Mouse (Mus musculus) kidney, postnatal 0 days (tissue): ENCODE results near the gene Slc38a10. TPM values are rescaled to one million over a fixed set of nuclear protein-coding genes. Genes with fewer than 3 reads are reported as not detected.

Experiments
- ATAC-seq: fragments of 200-750 bp; cut with Nextera tagmentation; replicated peaks from 2 replicates; pipeline ENCODE4 v1.8.0; 2017; ENCODE audit warnings: low read depth, moderate number of reproducible peaks, moderate TSS enrichment, moderate library complexity; ENCODE audit not compliant: low FRiP score
- DNase-seq: peaks from one replicate; pipeline ENCODE4 v3.0.0-alpha.2; 2016; ENCODE audit warnings: low spot score
- H3K27ac ChIP-seq: fragments of 300-500 bp; sonication (generic); 2 replicates; pipeline ENCODE4 v1.5.1; 2014; ENCODE audit warnings: mild to moderate bottlenecking
- H3K27me3 ChIP-seq: fragments of 300-500 bp; sonication (generic); 2 replicates; pipeline ENCODE4 v1.6.1; 2014; ENCODE audit warnings: low read length, mixed read lengths; ENCODE audit not compliant: insufficient read depth
- H3K36me3 ChIP-seq: fragments of 300-500 bp; sonication (generic); 2 replicates; pipeline ENCODE4 v1.6.1; 2014; ENCODE audit warnings: low read length, mixed read lengths; ENCODE audit not compliant: insufficient read depth
- H3K4me1 ChIP-seq: fragments of 300-500 bp; sonication (generic); replicated peaks from 2 replicates; pipeline ENCODE4 v1.6.1; 2014; ENCODE audit warnings: antibody characterized with exemption, low read length, mixed read lengths; ENCODE audit not compliant: insufficient read depth
- H3K4me2 ChIP-seq: fragments of 300-500 bp; sonication (generic); 2 replicates; pipeline ENCODE4 v1.6.1; 2014; ENCODE audit warnings: mild to moderate bottlenecking, low read length, moderate library complexity, mixed read lengths
- H3K4me3 ChIP-seq: fragments of 300-500 bp; sonication (generic); replicated peaks from 2 replicates; pipeline ENCODE4 v1.5.1; 2014; ENCODE audit warnings: low read depth, low read length
- H3K9ac ChIP-seq: fragments of 300-500 bp; sonication (generic); 2 replicates; pipeline ENCODE4 v1.6.1; 2014; ENCODE audit warnings: low read depth, low read length
- H3K9me3 ChIP-seq: fragments of 300-500 bp; sonication (generic); replicated peaks from 2 replicates; pipeline ENCODE4 v1.6.1; 2016; ENCODE audit warnings: low read length, inconsistent platforms, mixed read lengths
- CTCF ChIP-seq: IDR thresholded peaks from 2 replicates; pipeline ENCODE4 v1.5.1; 2016; ENCODE audit warnings: antibody characterized with exemption, low read depth, mild to moderate bottlenecking, moderate library complexity
- WGBS: fragments of 180-500 bp; shearing (Covaris S2); extraction: QIAGEN DNeasy Blood & Tissue Kit; methylation state at CpG from one replicate; pipeline ENCODE4 v1.1.7; 2014; 5-methylcytosine and 5-hydroxymethylcytosine counted together
- polyA plus RNA-seq: library from polyadenylated mRNA; unstranded; fragments of >200 nt; fragmentation: Nextera tagmentation; extraction: Ambion mirVana; gene quantifications from 2 replicates; pipeline ENCODE4 v1.2.1, GENCODE M21; 2015

The Slc38a10 gene
- polyA plus RNA-seq, 1 experiment from 2014 or later: 94.0 TPM

- no peak overlapping the region for H3K9ac ChIP-seq
- H3K36me3 ChIP-seq: no peaks in the 10 kb centered on the region
- DNase-seq (no peak), ATAC-seq (no peak)
- no peaks in the 10 kb centered on the region for H3K9me3 ChIP-seq
- peaks cover 39% of the 10 kb centered on the region for H3K4me1 ChIP-seq
- no peak for TF ChIP-seq CTCF
- 59% methylated on average over 8 of the region's 8 CpGs for WGBS
- H3K27ac ChIP-seq: 0 out of 2 replicates have a peak overlapping the region, but pooled peaks have one; percentile 34
- H3K4me3 ChIP-seq: no peak overlapping the region
- no peak overlapping the region for H3K4me2 ChIP-seq
- no peaks in the 10 kb centered on the region for H3K27me3 ChIP-seq
Measured at GRCm38 (mm10) chr11:120148201-120148855, 2.8 kb downstream of the Slc38a10 start.

GRCm38 (mm10) chr11:120143708-120144497, 7.2 kb downstream of the Slc38a10 start:
- peak; percentile 77 for ATAC-seq
- peaks cover 40% of the 10 kb centered on the region for H3K4me1 ChIP-seq
- peak; percentile 88 for DNase-seq

GRCm38 (mm10) chr11:120142601-120143051, 8.5 kb downstream of the Slc38a10 start:
- H3K27me3 ChIP-seq: no peaks in the 10 kb centered on the region
- DNase-seq (peak; percentile 80), ATAC-seq (0 out of 2 replicates have a peak, but pooled peaks have one; percentile 14)
- no peaks in the 10 kb centered on the region for H3K36me3 ChIP-seq
- H3K9ac ChIP-seq: no peak overlapping the region
- H3K4me1 ChIP-seq: peaks cover 37% of the 10 kb centered on the region
- peak overlapping the region; percentile 76 for H3K27ac ChIP-seq
- whole genome bisulfite sequencing: 55% methylated on average over 3 of the region's 3 CpGs
- no peak overlapping the region for H3K4me3 ChIP-seq
- peak; percentile 68 for TF ChIP-seq CTCF
- H3K9me3 ChIP-seq: no peaks in the 10 kb centered on the region
- 0 out of 2 replicates have a peak overlapping the region, but pooled peaks have one; percentile 4 for H3K4me2 ChIP-seq

More at GRCm38 (mm10) chr11:120143708-120144497, 7.2 kb downstream of the Slc38a10 start:
- no peak overlapping the region for H3K4me3 ChIP-seq
- H3K36me3 ChIP-seq: no peaks in the 10 kb centered on the region
- no peaks in the 10 kb centered on the region for H3K9me3 ChIP-seq
- H3K4me2 ChIP-seq: peak overlapping the region; percentile 11; the same call in 1 of the 2 replicates
- 39% methylated on average over 13 of the region's 13 CpGs for WGBS
- 0 out of 2 replicates have a peak overlapping the region, but pooled peaks have one; percentile 3 for H3K9ac ChIP-seq
- TF ChIP-seq CTCF: peak; percentile 9; the same call in 1 of the 2 replicates
- H3K27ac ChIP-seq: peak overlapping the region; percentile 76
- no peaks in the 10 kb centered on the region for H3K27me3 ChIP-seq

GRCm38 (mm10) chr11:120140255-120140654, 10.9 kb downstream of the Slc38a10 start:
- WGBS: 61% methylated on average over 6 of the region's 6 CpGs
- DNase-seq: no peak
- TF ChIP-seq CTCF: peak; percentile 38; the same call in 1 of the 2 replicates
- no peaks in the 10 kb centered on the region for H3K27me3 ChIP-seq
- no peak overlapping the region for H3K27ac ChIP-seq
- H3K9me3 ChIP-seq: no peaks in the 10 kb centered on the region
- no peak for ATAC-seq
- H3K4me2 ChIP-seq: no peak overlapping the region
- H3K4me1 ChIP-seq: peaks cover 40% of the 10 kb centered on the region
- H3K36me3 ChIP-seq: 0 out of 2 replicates have a peak, but pooled peaks cover under 1% of the 10 kb centered on the region
- no peak overlapping the region for H3K9ac ChIP-seq
- no peak overlapping the region for H3K4me3 ChIP-seq

GRCm38 (mm10) chr11:120139309-120139731, 11.8 kb downstream of the Slc38a10 start:
- WGBS: 70% methylated on average over 10 of the region's 10 CpGs
- Histone ChIP-seq H3K9ac (no peak overlapping the region), H3K36me3 (0 out of 2 replicates have a peak, but pooled peaks cover 10% of the 10 kb centered on the region), H3K4me3 (no peak overlapping the region), H3K27me3 (no peaks in the 10 kb centered on the region), H3K4me2 (no peak overlapping the region), H3K27ac (no peak overlapping the region), H3K4me1 (peaks cover 33% of the 10 kb centered on the region), H3K9me3 (no peaks in the 10 kb centered on the region)
- ATAC-seq (no peak), DNase-seq (no peak)
- TF ChIP-seq CTCF: no peak

- Histone ChIP-seq H3K27me3 (no peaks in the 10 kb centered on the region), H3K9ac (no peak overlapping the region), H3K27ac (peak overlapping the region; percentile 31; the same call in 1 of the 2 replicates), H3K36me3 (peaks cover 23% of the 10 kb centered on the region; the same call in 1 of the 2 replicates), H3K4me3 (no peak overlapping the region), H3K4me1 (peaks cover 18% of the 10 kb centered on the region; the same call in 1 of the 2 replicates), H3K4me2 (no peak overlapping the region), H3K9me3 (no peaks in the 10 kb centered on the region)
- no peak for TF ChIP-seq CTCF
- ATAC-seq (peak; percentile 57), DNase-seq (peak; percentile 38)
- WGBS: 32% methylated on average over 5 of the region's 5 CpGs
Measured at GRCm38 (mm10) chr11:120137625-120138004, 13.5 kb downstream of the Slc38a10 start.
